ENCODE assay signal across 12 mouse cellular contexts in the genomic region with DNA sequence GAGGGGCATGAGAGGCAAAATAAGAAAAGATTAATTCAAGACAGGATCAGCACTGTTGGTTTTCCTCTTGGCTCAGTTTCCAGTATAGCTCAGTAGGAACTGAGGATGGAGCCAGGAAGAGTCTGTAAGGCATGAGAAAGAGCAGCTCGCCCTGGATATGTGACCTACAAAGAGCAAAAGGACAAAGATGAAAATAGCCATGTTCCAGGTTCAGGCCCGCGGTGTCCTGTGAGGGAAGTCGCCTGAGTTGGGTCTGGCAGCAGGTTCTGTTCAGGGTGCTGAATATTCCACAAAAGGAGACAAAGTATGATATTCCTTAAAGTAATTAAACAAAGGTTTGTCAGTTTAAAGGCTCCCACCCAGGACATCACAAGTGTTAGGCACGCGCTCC. TPM values are rescaled to one million over a fixed set of nuclear protein-coding genes. Genes with fewer than 3 reads are reported as not detected.
DNase-seq lines count a peak whose midpoint lies in the region; ATAC-seq and TF ChIP-seq lines count a peak whose summit lies in the region.
"Had no signal": no experiment of that assay in that cellular context is flagged by ENCODE, and none has a peak within 500 bp of the region (broad histone marks: within the 10 kb centered on the region; RNA-seq: fewer than 3 reads in every experiment).

No protein-coding gene starts in this region.

- TF ChIP-seq EP300 in heart, postnatal 0 days (IDR thresholded peaks at IDR 0.05; ENCODE audit: low read depth): no peak

- no peaks in the 10 kb centered on the region for H3K27me3 ChIP-seq in heart, postnatal 0 days (ENCODE audit: control insufficient read depth, insufficient read depth, low read length)
- H3K27me3 ChIP-seq in limb, embryonic 10.5 days (ENCODE audit: low read depth, poor library complexity, severe bottlenecking): no peaks in the 10 kb centered on the region
- H3K27me3 ChIP-seq: embryonic facial prominence, embryonic 13.5 days had no signal

- H3K36me3 ChIP-seq in heart, postnatal 0 days (replicated peaks; ENCODE audit: control insufficient read depth, insufficient read depth, low read length): 0 out of 2 replicates have a peak, but pooled peaks cover 4% of the 10 kb centered on the region
- H3K36me3 ChIP-seq in limb, embryonic 10.5 days: no peaks in the 10 kb centered on the region

- intact Hi-C loops in gastrocnemius, adult 2 months (cut with DNase I): no loop called here

- H3K4me2 ChIP-seq in heart, postnatal 0 days (ENCODE audit: low read depth, low read length): no peak overlapping the region
- H3K4me2 ChIP-seq: embryonic facial prominence, embryonic 13.5 days; liver, embryonic 11.5 days had no signal

- H3K9me3 ChIP-seq in heart, postnatal 0 days (replicated peaks; ENCODE audit: control insufficient read depth, low read length): no peaks in the 10 kb centered on the region
- H3K9me3 ChIP-seq in limb, embryonic 10.5 days (replicated peaks): no peaks in the 10 kb centered on the region
- H3K9me3 ChIP-seq: embryonic facial prominence, embryonic 13.5 days; megakaryocyte, embryonic 14.5 days had no signal

- H3K4me3 ChIP-seq in gastrocnemius, adult 2 months: no peak overlapping the region
- no peak overlapping the region for H3K4me3 ChIP-seq in heart, postnatal 0 days (ENCODE audit: low read depth, low read length)
- H3K4me3 ChIP-seq in limb, embryonic 10.5 days: no peak overlapping the region
- H3K4me3 ChIP-seq: embryonic facial prominence, embryonic 13.5 days; megakaryocyte, embryonic 14.5 days had no signal

- DNase-seq in gastrocnemius, adult 2 months: peak; percentile 60
- DNase-seq in gastrocnemius, postnatal 25 days: no peak
- peak; percentile 35 for DNase-seq in brain, embryonic 14.5 days (ENCODE audit: low read depth)
- DNase-seq in heart, postnatal 0 days (ENCODE audit: low spot score): no peak
- DNase-seq in limb, embryonic 10.5 days (ENCODE audit: low spot score): no peak
- no peak for DNase-seq in frontal cortex, postnatal 36 days (ENCODE audit: low spot score in 2 of 2)
- DNase-seq in frontal cortex, postnatal 25 days (ENCODE audit: low spot score in 2 of 2): no peak
- DNase-seq in natural killer cell, adult 2 months (ENCODE audit: low spot score in 2 of 2): no peak
- DNase-seq: thymus, adult 2 months had no signal

- H3K27ac ChIP-seq in gastrocnemius, adult 2 months: peak overlapping the region; percentile 95
- H3K27ac ChIP-seq in heart, postnatal 0 days (ENCODE audit: low read depth): peak overlapping the region; percentile 99
- peak overlapping the region; percentile 90 for H3K27ac ChIP-seq in limb, embryonic 10.5 days
- H3K27ac ChIP-seq: embryonic facial prominence, embryonic 13.5 days had no signal

- no peak for ATAC-seq in heart, postnatal 0 days (ENCODE audit: insufficient read depth, low read depth)

- TF ChIP-seq CTCF in gastrocnemius, adult 2 months (IDR thresholded peaks at IDR 0.05): no peak
- no peak for TF ChIP-seq CTCF in brain, embryonic 14.5 days (IDR thresholded peaks at IDR 0.05; ENCODE audit: borderline replicate concordance, extremely low read depth, insufficient read depth, insufficient read length)
- TF ChIP-seq CTCF in heart, postnatal 0 days (IDR thresholded peaks at IDR 0.05; ENCODE audit: low read depth): no peak

- H3K4me1 ChIP-seq in heart, postnatal 0 days (ENCODE audit: control insufficient read depth, insufficient read depth): peaks cover 55% of the 10 kb centered on the region
- peaks cover 58% of the 10 kb centered on the region for H3K4me1 ChIP-seq in limb, embryonic 10.5 days

- H3K9ac ChIP-seq in heart, postnatal 0 days (replicated peaks; ENCODE audit: low read depth, low read length): no peak overlapping the region; the same call in 1 of the 2 replicates
- H3K9ac ChIP-seq: embryonic facial prominence, embryonic 13.5 days had no signal

- WGBS in heart, postnatal 0 days: 35% methylated on average over 6 of the region's 6 CpGs
- 80% methylated on average over 6 of the region's 6 CpGs for WGBS in limb, embryonic 10.5 days

- TF ChIP-seq POLR2A in brain, embryonic 14.5 days (IDR thresholded peaks at IDR 0.05; ENCODE audit: borderline replicate concordance, extremely low read depth, insufficient read depth, insufficient read length, poor library complexity, severe bottlenecking): no peak

RNA-seq across cellular contexts. Expression of a gene that starts 14.5 kb away (rescaled TPM):
- total RNA-seq in gastrocnemius, adult 2 months (2021): 100 to 1,000 TPM; 156 to 204 TPM
- 100 to 1,000 TPM; 180 to 193 TPM for total RNA-seq in gastrocnemius, postnatal 25 days (2021)
- polyA plus RNA-seq in brain, embryonic 14.5 days (2012; rRNA removed): 59.2 and 77.7 TPM in 2 replicates
- 113 and 120 TPM in 2 replicates for total RNA-seq in heart, postnatal 0 days (2014; rRNA removed; ENCODE audit: low replicate concordance)
- 53.5 and 59.3 TPM in 2 replicates for polyA plus RNA-seq in heart, postnatal 0 days (2015; fragmentation: Nextera tagmentation; extraction: Ambion mirVana)
- 9.6 and 12.2 TPM in 2 replicates for polyA plus RNA-seq in limb, embryonic 10.5 days (2016; fragmentation: Nextera tagmentation; extraction: Ambion mirVana)

RNA-seq across cellular contexts. Expression of a gene that starts 34.8 kb away (rescaled TPM):
- under 1 TPM; 0.11 to 0.36 TPM for total RNA-seq in gastrocnemius, adult 2 months (2021)
- total RNA-seq in gastrocnemius, postnatal 25 days (2021): under 1 TPM; 0.18 to 0.29 TPM
- 7.3 and 7.8 TPM in 2 replicates for polyA plus RNA-seq in brain, embryonic 14.5 days (2012; rRNA removed)
- 1.3 and 1.5 TPM in 2 replicates for total RNA-seq in heart, postnatal 0 days (2014; rRNA removed; ENCODE audit: low replicate concordance)
- 64.3 and 66.7 TPM in 2 replicates for polyA plus RNA-seq in heart, postnatal 0 days (2015; fragmentation: Nextera tagmentation; extraction: Ambion mirVana)
- polyA plus RNA-seq in limb, embryonic 10.5 days (2016; fragmentation: Nextera tagmentation; extraction: Ambion mirVana): 119 and 140 TPM in 2 replicates

Comparison
In these comparisons a context has a peak if more than half of its experiments do, and no peak if none do; other contexts are left out.
1. DNase-seq: peak in gastrocnemius, adult 2 months (single experiment) and brain, embryonic 14.5 days (single experiment); none in gastrocnemius, postnatal 25 days (single experiment), heart, postnatal 0 days (single experiment), limb, embryonic 10.5 days (single experiment), frontal cortex, postnatal 36 days (0 of 2), frontal cortex, postnatal 25 days (0 of 2) and natural killer cell, adult 2 months (0 of 2).
2. Peak in every context shown above with its lines, with median percentiles within 50 percentile points of each other: H3K27ac ChIP-seq.